Mouse (Mus musculus) kidney, embryonic 16.5 days (tissue): ENCODE measurements around the gene Hydin. TPM values are rescaled to one million over a fixed set of nuclear protein-coding genes. Genes with fewer than 3 reads are reported as not detected.
"Not testable (repeated sequence)": the region's sequence is repeated elsewhere in the genome, so short reads cannot be mapped to it uniquely, and the experiment has no call there.

Experiments used
- ATAC-seq: fragments of 200-750 bp; cut with Nextera tagmentation; 2 replicates; pipeline ENCODE4 v1.8.0; 2017; ENCODE audit warnings: moderate TSS enrichment; ENCODE audit not compliant: low FRiP score, low TSS enrichment
- H3K27ac ChIP-seq: fragments of 300-500 bp; sonication (generic); 2 replicates; pipeline ENCODE4 v1.5.1; 2014; ENCODE audit warnings: low read length
- H3K27me3 ChIP-seq: fragments of 300-500 bp; sonication (generic); 2 replicates; pipeline ENCODE4 v1.6.1; 2014; ENCODE audit warnings: low read length, control low read depth, mixed read lengths; ENCODE audit not compliant: insufficient read depth
- H3K36me3 ChIP-seq: fragments of 300-500 bp; sonication (generic); 2 replicates; pipeline ENCODE4 v1.6.1; 2014; ENCODE audit warnings: low read length, control low read depth, mixed read lengths; ENCODE audit not compliant: insufficient read depth
- H3K4me1 ChIP-seq: fragments of 300-500 bp; sonication (generic); 2 replicates; pipeline ENCODE4 v1.6.1; 2014; ENCODE audit warnings: low read length, control low read depth, mixed read lengths; ENCODE audit not compliant: insufficient read depth
- H3K4me2 ChIP-seq: fragments of 300-500 bp; sonication (generic); replicated peaks from 2 replicates; pipeline ENCODE4 v1.6.1; 2014; ENCODE audit warnings: low read depth, low read length
- H3K4me3 ChIP-seq: fragments of 300-500 bp; sonication (generic); 2 replicates; pipeline ENCODE4 v1.5.1; 2014; ENCODE audit warnings: mild to moderate bottlenecking, low read length
- H3K9ac ChIP-seq: fragments of 300-500 bp; sonication (generic); replicated peaks from 2 replicates; pipeline ENCODE4 v1.6.1; 2014; ENCODE audit warnings: low read length
- H3K9me3 ChIP-seq: fragments of 300-500 bp; sonication (generic); 2 replicates; pipeline ENCODE4 v1.6.1; 2016; ENCODE audit warnings: low read length, control low read depth
- WGBS: fragments of 180-500 bp; shearing (Covaris S2); extraction: QIAGEN DNeasy Blood & Tissue Kit; methylation state at CpG from one replicate; pipeline ENCODE4 v1.1.7; 2014; 5-methylcytosine and 5-hydroxymethylcytosine counted together
- polyA plus RNA-seq: library from polyadenylated mRNA; unstranded; fragments of >200 nt; fragmentation: Nextera tagmentation; extraction: Ambion mirVana; gene quantifications from 2 replicates; pipeline ENCODE4 v1.2.1, GENCODE M21; 2015

Gene Hydin
- polyA plus RNA-seq, 1 experiment from 2014 or later, result 0.14 TPM

GRCm38 (mm10) chr8:110372836-110373235 is 106.1 kb downstream of the Hydin start:
- Histone ChIP-seq H3K27me3 (no peaks in the 10 kb centered on the region), H3K4me1 (no peaks in the 10 kb centered on the region), H3K27ac (no peak overlapping the region), H3K9ac (no peak overlapping the region), H3K36me3 (no peaks in the 10 kb centered on the region), H3K4me2 (no peak overlapping the region), H3K9me3 (no peaks in the 10 kb centered on the region), H3K4me3 (no peak overlapping the region)
- ATAC-seq, result no peak
- 83% methylated on average over 13 of the region's 13 CpGs for WGBS

DNA sequence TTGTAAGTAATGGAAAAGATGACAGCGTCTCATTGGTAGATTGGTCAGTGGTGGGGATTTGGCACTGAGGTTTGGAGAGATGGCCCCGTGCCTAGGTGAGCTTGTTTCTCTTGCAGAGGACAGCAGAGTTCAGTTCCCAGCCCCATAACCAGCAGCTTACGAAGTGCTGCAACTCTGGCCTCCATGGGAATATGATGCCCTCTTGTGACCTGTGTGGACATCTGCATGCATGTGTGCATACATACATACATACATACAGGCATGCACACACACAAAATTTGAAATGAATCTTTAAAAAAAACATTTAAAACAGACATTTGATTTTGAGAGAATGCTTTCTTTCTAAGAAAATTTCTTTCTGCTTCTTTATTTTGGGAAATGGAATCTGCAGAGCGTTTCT is 106.9 kb downstream of the Hydin start:
- Histone ChIP-seq H3K36me3 (no peaks in the 10 kb centered on the region), H3K27me3 (no peaks in the 10 kb centered on the region), H3K4me1 (no peaks in the 10 kb centered on the region), H3K4me3 (no peak overlapping the region), H3K9me3 (no peaks in the 10 kb centered on the region), H3K4me2 (no peak overlapping the region), H3K27ac (no peak overlapping the region), H3K9ac (no peak overlapping the region)
- ATAC-seq, result no peak
- WGBS, result 82% methylated on average over 4 of the region's 4 CpGs

- Histone ChIP-seq H3K27me3 (no peaks in the 10 kb centered on the region), H3K27ac (no peak overlapping the region), H3K36me3 (no peaks in the 10 kb centered on the region), H3K9me3 (no peaks in the 10 kb centered on the region), H3K4me1 (no peaks in the 10 kb centered on the region), H3K4me2 (no peak overlapping the region), H3K4me3 (no peak overlapping the region), H3K9ac (no peak overlapping the region)
- no peak for ATAC-seq
- WGBS, result 59% methylated on average over 8 of the region's 8 CpGs
These were observed 116.0 kb downstream of the Hydin start for GRCm38 (mm10) chr8:110382751-110383150.

DNA sequence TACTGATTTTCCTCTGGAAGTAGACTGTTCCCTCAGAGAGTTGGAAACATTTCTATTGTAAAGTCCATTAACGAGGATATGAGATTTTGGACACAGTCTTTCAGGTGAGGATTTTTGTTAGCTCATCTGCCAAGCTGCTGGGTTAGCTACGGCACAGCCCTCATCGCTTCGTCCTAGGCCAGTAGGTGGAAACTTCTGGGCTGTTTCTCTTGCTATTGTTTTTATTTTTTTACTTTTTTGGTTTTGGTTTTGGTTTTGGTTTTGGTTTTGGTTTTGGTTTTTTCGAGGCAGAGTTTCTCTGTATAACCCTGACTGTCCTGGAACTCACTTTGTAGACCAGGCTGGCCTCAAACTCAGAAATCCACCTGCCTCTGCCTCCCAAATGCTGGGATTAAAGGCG is 117.9 kb downstream of the Hydin start:
- not testable (repeated sequence) for H3K27ac ChIP-seq, H3K4me3 ChIP-seq, H3K4me1 ChIP-seq, H3K4me2 ChIP-seq, H3K9me3 ChIP-seq, H3K27me3 ChIP-seq, H3K9ac ChIP-seq, H3K36me3 ChIP-seq, ATAC-seq
- 88% methylated on average over 6 of the region's 6 CpGs for WGBS

DNA sequence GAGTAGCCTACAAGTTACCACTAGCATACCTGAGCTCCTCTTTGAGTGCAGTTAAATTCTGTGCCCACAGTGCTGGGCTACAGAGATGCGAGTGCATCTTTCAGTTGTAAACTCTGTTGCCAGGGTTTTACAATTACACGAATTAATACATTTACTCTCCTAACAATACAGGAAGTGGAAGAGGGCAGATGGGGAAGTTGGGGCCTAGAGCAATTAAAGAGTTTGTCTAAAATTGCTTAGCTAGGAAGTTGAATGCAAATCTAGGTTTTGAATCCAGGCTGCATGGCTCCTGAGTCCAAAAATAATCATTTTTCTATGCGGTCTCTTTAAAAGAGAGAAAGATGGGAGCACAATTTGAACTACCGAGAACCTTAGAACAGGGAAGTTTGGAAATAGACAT is 128.9 kb downstream of the Hydin start:
- H3K9me3 ChIP-seq, result no peaks in the 10 kb centered on the region
- no peaks in the 10 kb centered on the region for H3K36me3 ChIP-seq
- H3K27me3 ChIP-seq, result no peaks in the 10 kb centered on the region
- no peak overlapping the region for H3K4me3 ChIP-seq
- no peak overlapping the region for H3K9ac ChIP-seq
- ATAC-seq, result no peak
- no peaks in the 10 kb centered on the region for H3K4me1 ChIP-seq
- no peak overlapping the region for H3K4me2 ChIP-seq
- WGBS, result 85% methylated on average over 4 of the region's 4 CpGs
- H3K27ac ChIP-seq, result no peak overlapping the region

- no peak overlapping the region for H3K4me3 ChIP-seq
These were observed 133.8 kb downstream of the Hydin start for GRCm38 (mm10) chr8:110400536-110400935.

GRCm38 (mm10) chr8:110402311-110402710 is 135.5 kb downstream of the Hydin start:
- Histone ChIP-seq H3K9ac (no peak overlapping the region), H3K4me1 (no peaks in the 10 kb centered on the region), H3K27ac (no peak overlapping the region), H3K9me3 (no peaks in the 10 kb centered on the region), H3K36me3 (no peaks in the 10 kb centered on the region), H3K4me3 (no peak overlapping the region), H3K4me2 (no peak overlapping the region), H3K27me3 (no peaks in the 10 kb centered on the region)
- WGBS, result 93% methylated on average over 6 of the region's 6 CpGs
- no peak for ATAC-seq

More at GRCm38 (mm10) chr8:110400536-110400935, 133.8 kb downstream of the Hydin start:
- Histone ChIP-seq H3K36me3 (no peaks in the 10 kb centered on the region), H3K9me3 (no peaks in the 10 kb centered on the region), H3K9ac (no peak overlapping the region), H3K27me3 (no peaks in the 10 kb centered on the region), H3K27ac (no peak overlapping the region), H3K4me1 (no peaks in the 10 kb centered on the region), H3K4me2 (no peak overlapping the region)
- WGBS, result 88% methylated on average over 6 of the region's 6 CpGs
- no peak for ATAC-seq

GRCm38 (mm10) chr8:110404516-110404915 is 137.7 kb downstream of the Hydin start:
- H3K27me3 ChIP-seq, result no peaks in the 10 kb centered on the region
- no peaks in the 10 kb centered on the region for H3K36me3 ChIP-seq
- no peak overlapping the region for H3K9ac ChIP-seq
- 75% methylated on average over 3 of the region's 3 CpGs for WGBS
- H3K4me2 ChIP-seq, result no peak overlapping the region
- ATAC-seq, result no peak
- no peak overlapping the region for H3K27ac ChIP-seq
- no peak overlapping the region for H3K4me3 ChIP-seq
- no peaks in the 10 kb centered on the region for H3K4me1 ChIP-seq
- no peaks in the 10 kb centered on the region for H3K9me3 ChIP-seq

GRCm38 (mm10) chr8:110415121-110415520 is 148.3 kb downstream of the Hydin start:
- Histone ChIP-seq H3K9me3 (no peaks in the 10 kb centered on the region), H3K9ac (no peak overlapping the region), H3K27me3 (no peaks in the 10 kb centered on the region), H3K4me2 (no peak overlapping the region), H3K27ac (no peak overlapping the region), H3K4me1 (no peaks in the 10 kb centered on the region), H3K4me3 (no peak overlapping the region), H3K36me3 (no peaks in the 10 kb centered on the region)
- ATAC-seq, result no peak
- WGBS, result 85% methylated on average over 4 of the region's 4 CpGs

- 91% methylated on average over 3 of the region's 3 CpGs for WGBS
- Histone ChIP-seq H3K27ac (no peak overlapping the region), H3K4me2 (no peak overlapping the region), H3K9ac (no peak overlapping the region), H3K4me3 (no peak overlapping the region), H3K9me3 (no peaks in the 10 kb centered on the region), H3K27me3 (no peaks in the 10 kb centered on the region), H3K4me1 (no peaks in the 10 kb centered on the region), H3K36me3 (no peaks in the 10 kb centered on the region)
- ATAC-seq, result no peak
These were observed 150.2 kb downstream of the Hydin start for GRCm38 (mm10) chr8:110416931-110417330.

DNA sequence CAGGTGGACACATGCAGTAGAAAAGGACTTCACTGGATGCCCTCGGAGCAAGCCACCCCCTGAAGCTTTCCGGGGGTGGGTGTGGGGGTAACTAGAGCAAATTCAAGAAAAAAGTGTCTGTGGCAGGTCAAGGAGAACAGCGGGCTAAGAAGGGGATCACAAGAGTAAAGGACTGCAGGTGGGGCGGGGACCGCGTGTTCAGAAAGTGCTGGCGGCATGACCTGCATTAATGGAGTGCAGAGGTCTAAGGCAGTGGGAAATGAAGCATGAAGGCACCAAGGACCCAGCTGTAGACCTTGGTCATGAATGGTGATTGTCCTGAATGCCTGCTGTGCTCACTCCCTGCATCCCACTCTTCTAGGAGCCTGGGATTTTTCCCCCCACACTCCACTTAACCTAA is 151.0 kb downstream of the Hydin start:
- Histone ChIP-seq H3K4me1 (no peaks in the 10 kb centered on the region), H3K4me2 (no peak overlapping the region), H3K4me3 (no peak overlapping the region), H3K36me3 (no peaks in the 10 kb centered on the region), H3K27me3 (no peaks in the 10 kb centered on the region), H3K9ac (no peak overlapping the region), H3K9me3 (no peaks in the 10 kb centered on the region), H3K27ac (no peak overlapping the region)
- 66% methylated on average over 7 of the region's 7 CpGs for WGBS
- peak; percentile 46; the same call in 1 of the 2 replicates for ATAC-seq
